8 mouse cellular contexts compared by ENCODE assay signal in the genomic region with DNA sequence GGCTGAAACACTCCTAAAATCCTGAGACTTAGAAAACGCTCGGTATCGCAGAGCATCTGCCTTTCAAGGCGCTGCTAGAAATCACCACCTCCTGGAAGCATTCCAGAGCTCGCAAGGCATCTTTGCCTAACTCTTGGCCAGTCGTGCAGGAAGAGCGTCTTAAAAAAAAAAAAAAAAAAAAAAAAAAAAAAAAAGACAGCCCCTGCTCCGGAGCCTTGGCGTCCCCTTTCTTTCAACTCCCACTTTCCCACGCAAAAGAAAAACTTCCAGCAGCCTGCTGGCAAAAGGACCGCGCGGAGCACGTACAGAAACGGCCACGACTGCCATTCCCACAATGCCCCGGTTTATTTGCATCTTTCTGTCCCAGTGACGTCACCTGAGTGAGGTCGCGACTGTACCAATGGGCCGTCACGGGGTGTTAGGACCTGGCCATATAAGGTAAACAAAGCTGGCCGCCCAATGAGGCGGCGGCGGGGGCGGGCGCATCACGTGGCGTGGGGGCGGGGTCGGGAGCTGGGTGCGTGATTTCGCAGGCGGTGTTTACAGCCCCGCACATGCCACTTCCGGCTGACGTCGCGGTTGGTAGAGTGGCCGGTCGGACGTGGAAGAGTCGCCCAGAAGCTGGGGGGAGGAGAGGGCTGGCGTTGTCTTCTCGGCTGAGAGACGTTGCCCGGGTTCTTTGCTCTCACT. TPM values are rescaled to one million over a fixed set of nuclear protein-coding genes. Genes with fewer than 3 reads are reported as not detected.
A peak's percentile ranks its signal among the peaks of the same experiment; 100 is the strongest.
DNase-seq lines count a peak whose midpoint lies in the region; ATAC-seq lines count a peak whose summit lies in the region.

A gene (minus strand): TSS at position 180 of the 690 bp plus-strand sequence.

- DNase-seq in adrenal gland, adult (ENCODE audit: inconsistent age in 2 of 2, low spot score in 1 of 2): peak; percentile 98 to 100
- peak; percentile 99 for DNase-seq in embryo, embryonic 10.5 days (ENCODE audit: low spot score)
- DNase-seq in gastrocnemius, postnatal 14 days: peak; percentile 98
- peak; percentile 99 for DNase-seq in left cerebral cortex, postnatal 10 days (ENCODE audit: extremely low spot score in 1 of 2, low spot score in 2 of 2)
- peak; percentile 97 for DNase-seq in right cerebral cortex, postnatal 25 days
- DNase-seq in urinary bladder, postnatal 4 days (ENCODE audit: low spot score in 2 of 2): peak; percentile 98

- peak; percentile 79 for ATAC-seq in inflammation-experienced regulatory T-cells, adult 6 months
- ATAC-seq in megakaryocyte-erythroid progenitor cell, adult 5-6 weeks (replicated peaks; ENCODE audit: low FRiP score, low TSS enrichment, poor library complexity, severe bottlenecking): peak; percentile 67

- intact Hi-C loops in gastrocnemius, postnatal 14 days (cut with DNase I; ENCODE audit: low total_unique reads): no loop called here
- intact Hi-C loops in left cerebral cortex, postnatal 10 days (cut with DNase I): no loop called here

RNA-seq across cellular contexts. Expression of the gene that starts here (rescaled TPM):
- 10 to 100 TPM; 25.2 to 26.1 TPM for total RNA-seq in gastrocnemius, postnatal 14 days (2021)
- 10 to 100 TPM; 19.4 to 25.2 (median 20.9) TPM for polyA plus RNA-seq in inflammation-experienced regulatory T-cells, adult 6 months (2017; shearing (Covaris generic))
- total RNA-seq in left cerebral cortex, postnatal 10 days (2021): 10 to 100 TPM; 70.4 to 70.6 TPM
- 20.3 and 33.3 TPM in 2 replicates for total RNA-seq in megakaryocyte-erythroid progenitor cell, adult 5-6 weeks (2014; fragmentation: Nextera tagmentation)
- total RNA-seq in megakaryocyte-erythroid progenitor cell, adult 5-6 weeks (2017): 15.2 and 16.5 TPM in 2 replicates

Comparison
In these comparisons a context has a peak if more than half of its experiments do, and no peak if none do; other contexts are left out.
1. Peak in every context shown above with its lines: DNase-seq and ATAC-seq.